Mouse (Mus musculus): Measurements from ENCODE around the gene Elfn2. TPM values are rescaled to one million over a fixed set of nuclear protein-coding genes. Genes with fewer than 3 reads are reported as not detected.

The Elfn2 gene
- total RNA-seq, 2 experiments from 2014 or later = 0.09 TPM; not detected in 1

GRCm38 (mm10) chr15:78626285-78626684, 92.3 kb downstream of the Elfn2 start:
- no peak for ATAC-seq (replicated peaks; ENCODE audit: low FRiP score, poor library complexity, severe bottlenecking)

GRCm38 (mm10) chr15:78624961-78625360, 93.6 kb downstream of the Elfn2 start:
- no peak for ATAC-seq (replicated peaks; ENCODE audit: low FRiP score, poor library complexity, severe bottlenecking)

- ATAC-seq (replicated peaks; ENCODE audit: low FRiP score, poor library complexity, severe bottlenecking) = no peak
Measured at GRCm38 (mm10) chr15:78624431-78624950, 94.1 kb downstream of the Elfn2 start.

- no peak for ATAC-seq (replicated peaks; ENCODE audit: low FRiP score, poor library complexity, severe bottlenecking)
Measured at GRCm38 (mm10) chr15:78623426-78623825, 95.1 kb downstream of the Elfn2 start.

Other genes starting within 250 kb of the Elfn2 start
- gene Il2rb, start 223.5 kb downstream of the Elfn2 start, total RNA-seq (2015; ENCODE audit: low replicate concordance) = 0.42 and 9.0 TPM in 2 replicates
- gene Il2rb, start 223.5 kb downstream of the Elfn2 start, total RNA-seq (2017; ENCODE audit: low replicate concordance) = 0.28 and 1.0 TPM in 2 replicates
- gene C1qtnf6, start 187.4 kb downstream of the Elfn2 start, total RNA-seq (2015; ENCODE audit: low replicate concordance) = not detected in 2 replicates
- 0.28 and 0.43 TPM in 2 replicates for gene C1qtnf6, start 187.4 kb downstream of the Elfn2 start, total RNA-seq (2017; ENCODE audit: low replicate concordance)
- gene Sstr3, start 174.1 kb downstream of the Elfn2 start, total RNA-seq (2015; ENCODE audit: low replicate concordance) = not detected in 2 replicates
- not detected in 2 replicates for gene Sstr3, start 174.1 kb downstream of the Elfn2 start, total RNA-seq (2017; ENCODE audit: low replicate concordance)
- 142 and 153 TPM in 2 replicates for gene Rac2, start 146.0 kb downstream of the Elfn2 start, total RNA-seq (2015; ENCODE audit: low replicate concordance)
- 34.3 and 78.9 TPM in 2 replicates for gene Rac2, start 146.0 kb downstream of the Elfn2 start, total RNA-seq (2017; ENCODE audit: low replicate concordance)
- 17.1 and 19.4 TPM in 2 replicates for gene Cyth4, start 121.7 kb downstream of the Elfn2 start, total RNA-seq (2015; ENCODE audit: low replicate concordance)
- gene Cyth4, start 121.7 kb downstream of the Elfn2 start, total RNA-seq (2017; ENCODE audit: low replicate concordance) = 18.1 and 20.1 TPM in 2 replicates
- 0.38 and 1.7 TPM in 2 replicates for gene Mfng, start 54.7 kb upstream of the Elfn2 start, total RNA-seq (2015; ENCODE audit: low replicate concordance)
- gene Mfng, start 54.7 kb upstream of the Elfn2 start, total RNA-seq (2017; ENCODE audit: low replicate concordance) = 0.17 and 0.98 TPM in 2 replicates
- gene Card10, start 84.3 kb upstream of the Elfn2 start, total RNA-seq (2015; ENCODE audit: low replicate concordance) = 0.58 TPM in 1 of 2 replicates, not detected in the other
- gene Card10, start 84.3 kb upstream of the Elfn2 start, total RNA-seq (2017; ENCODE audit: low replicate concordance) = 0.56 TPM in 1 of 2 replicates, not detected in the other
- gene Cdc42ep1, start 123.9 kb upstream of the Elfn2 start, total RNA-seq (2015; ENCODE audit: low replicate concordance) = not detected in 2 replicates
- gene Cdc42ep1, start 123.9 kb upstream of the Elfn2 start, total RNA-seq (2017; ENCODE audit: low replicate concordance) = 0.70 TPM in 1 of 2 replicates, not detected in the other
- gene Lgals2, start 136.8 kb upstream of the Elfn2 start, total RNA-seq (2015; ENCODE audit: low replicate concordance) = not detected in 2 replicates
- gene Lgals2, start 136.8 kb upstream of the Elfn2 start, total RNA-seq (2017; ENCODE audit: low replicate concordance) = not detected in 2 replicates
- gene Gga1, start 158.4 kb upstream of the Elfn2 start, total RNA-seq (2015; ENCODE audit: low replicate concordance) = 6.5 and 17.1 TPM in 2 replicates
- gene Gga1, start 158.4 kb upstream of the Elfn2 start, total RNA-seq (2017; ENCODE audit: low replicate concordance) = 3.5 and 3.7 TPM in 2 replicates
- gene Gm49510, start 180.9 kb upstream of the Elfn2 start, total RNA-seq (2015; ENCODE audit: low replicate concordance) = not detected in 2 replicates
- 0.56 and 0.77 TPM in 2 replicates for gene Gm49510, start 180.9 kb upstream of the Elfn2 start, total RNA-seq (2017; ENCODE audit: low replicate concordance)
- 13.6 and 15.2 TPM in 2 replicates for gene Sh3bp1, start 181.0 kb upstream of the Elfn2 start, total RNA-seq (2015; ENCODE audit: low replicate concordance)
- 4.5 and 8.8 TPM in 2 replicates for gene Sh3bp1, start 181.0 kb upstream of the Elfn2 start, total RNA-seq (2017; ENCODE audit: low replicate concordance)
- gene Pdxp, start 195.1 kb upstream of the Elfn2 start, total RNA-seq (2015; ENCODE audit: low replicate concordance) = 2.7 and 9.4 TPM in 2 replicates
- gene Pdxp, start 195.1 kb upstream of the Elfn2 start, total RNA-seq (2017; ENCODE audit: low replicate concordance) = not detected in 2 replicates
- gene Lgals1, start 208.0 kb upstream of the Elfn2 start, total RNA-seq (2015; ENCODE audit: low replicate concordance) = 46.1 and 56.2 TPM in 2 replicates
- 77.5 and 79.0 TPM in 2 replicates for gene Lgals1, start 208.0 kb upstream of the Elfn2 start, total RNA-seq (2017; ENCODE audit: low replicate concordance)
- gene Nol12, start 216.2 kb upstream of the Elfn2 start, total RNA-seq (2015; ENCODE audit: low replicate concordance) = 1.5 and 6.1 TPM in 2 replicates
- 7.6 and 10.7 TPM in 2 replicates for gene Nol12, start 216.2 kb upstream of the Elfn2 start, total RNA-seq (2017; ENCODE audit: low replicate concordance)
- 42.6 and 43.6 TPM in 2 replicates for gene Triobp, start 229.0 kb upstream of the Elfn2 start, total RNA-seq (2015; ENCODE audit: low replicate concordance)
- gene Triobp, start 229.0 kb upstream of the Elfn2 start, total RNA-seq (2017; ENCODE audit: low replicate concordance) = 16.3 and 20.9 TPM in 2 replicates

Measured in erythroblast, adult 5-6 weeks (primary cell).